Mouse (Mus musculus) embryonic facial prominence, embryonic 11.5 days (tissue): ENCODE data around the gene Erg. TPM values are rescaled to one million over a fixed set of nuclear protein-coding genes. Genes with fewer than 3 reads are reported as not detected.

Source experiments
- ATAC-seq: fragments of 200-750 bp; cut with Nextera tagmentation; replicated peaks from 2 replicates; pipeline ENCODE4 v1.8.0; 2017; ENCODE audit warnings: low read depth; ENCODE audit not compliant: insufficient number of reproducible peaks, low FRiP score, low TSS enrichment
- DNase-seq: peaks from one replicate; pipeline ENCODE4 v3.0.0-alpha.2; 2015; ENCODE audit warnings: low spot score
- H3K27ac ChIP-seq: fragments of 300-500 bp; sonication (generic); replicated peaks from 2 replicates; pipeline ENCODE4 v1.5.1; 2014; ENCODE audit warnings: mild to moderate bottlenecking, low read depth, low read length, control low read depth
- H3K27me3 ChIP-seq: fragments of 300-500 bp; sonication (generic); 2 replicates; pipeline ENCODE4 v1.6.1; 2014; ENCODE audit warnings: mild to moderate bottlenecking, low read length, moderate library complexity, mixed read lengths; ENCODE audit not compliant: control insufficient read depth, insufficient read depth
- H3K36me3 ChIP-seq: fragments of 300-500 bp; sonication (generic); replicated peaks from 2 replicates; pipeline ENCODE4 v1.6.1; 2014; ENCODE audit warnings: low read depth, mild to moderate bottlenecking, low read length, moderate library complexity, mixed read lengths; ENCODE audit not compliant: control insufficient read depth, insufficient read depth
- H3K4me1 ChIP-seq: fragments of 300-500 bp; sonication (generic); 2 replicates; pipeline ENCODE4 v1.6.1; 2014; ENCODE audit warnings: low read length, mixed read lengths; ENCODE audit not compliant: control insufficient read depth, insufficient read depth
- H3K4me2 ChIP-seq: fragments of 300-500 bp; sonication (generic); 2 replicates; pipeline ENCODE4 v1.6.1; 2014; ENCODE audit warnings: low read depth, mild to moderate bottlenecking, control low read depth, low read length, moderate library complexity
- H3K4me3 ChIP-seq: fragments of 300-500 bp; sonication (generic); 2 replicates; pipeline ENCODE4 v1.5.1; 2014; ENCODE audit warnings: low read depth, low read length, control low read depth
- H3K9ac ChIP-seq: fragments of 300-500 bp; sonication (generic); replicated peaks from 2 replicates; pipeline ENCODE4 v1.6.1; 2014; ENCODE audit warnings: mild to moderate bottlenecking, control low read depth, low read length
- H3K9me3 ChIP-seq: fragments of 300-500 bp; sonication (generic); replicated peaks from 2 replicates; pipeline ENCODE4 v1.6.1; 2016; ENCODE audit warnings: mild to moderate bottlenecking, low read length, inconsistent platforms, mixed read lengths; ENCODE audit not compliant: control insufficient read depth
- WGBS: fragments of 180-500 bp; shearing (Covaris S2); extraction: QIAGEN DNeasy Blood & Tissue Kit; methylation state at CpG from one replicate; pipeline ENCODE4 v1.1.7; 2014; 5-methylcytosine and 5-hydroxymethylcytosine counted together
- polyA plus RNA-seq: library from polyadenylated mRNA; unstranded; fragments of >200 nt; fragmentation: Nextera tagmentation; extraction: Ambion mirVana; gene quantifications from 2 replicates; pipeline ENCODE4 v1.2.1, GENCODE M21; 2014

Erg gene
- polyA plus RNA-seq, 1 experiment from 2014 or later = 2.5 TPM

DNA sequence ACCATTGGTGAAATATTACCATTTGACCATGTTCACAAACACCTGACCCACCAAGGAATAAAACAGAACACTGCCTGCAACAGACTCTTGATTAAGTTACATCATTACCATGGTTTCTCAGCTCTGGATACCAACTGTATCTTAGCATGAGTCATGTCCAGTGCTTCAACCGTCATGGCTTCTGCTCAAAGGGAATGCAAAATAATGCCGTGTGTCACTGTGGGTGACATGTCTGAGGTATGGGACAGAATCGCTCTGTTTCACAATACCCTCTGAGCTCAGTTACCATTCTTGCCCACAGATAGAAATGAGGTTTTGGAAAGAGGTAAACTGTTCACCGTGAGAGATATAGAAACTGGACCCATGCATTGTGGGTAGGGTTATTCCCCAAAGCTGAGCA lies 170.5 kb downstream of the Erg start:
- H3K9me3 ChIP-seq = no peaks in the 10 kb centered on the region
- H3K4me3 ChIP-seq = no peak overlapping the region
- ATAC-seq (no peak), DNase-seq (no peak)
- H3K36me3 ChIP-seq = no peaks in the 10 kb centered on the region
- no peaks in the 10 kb centered on the region for H3K27me3 ChIP-seq
- H3K9ac ChIP-seq = no peak overlapping the region
- H3K27ac ChIP-seq = no peak overlapping the region
- no peaks in the 10 kb centered on the region for H3K4me1 ChIP-seq
- 92% methylated on average over 4 of the region's 4 CpGs for WGBS
- H3K4me2 ChIP-seq = no peak overlapping the region

DNA sequence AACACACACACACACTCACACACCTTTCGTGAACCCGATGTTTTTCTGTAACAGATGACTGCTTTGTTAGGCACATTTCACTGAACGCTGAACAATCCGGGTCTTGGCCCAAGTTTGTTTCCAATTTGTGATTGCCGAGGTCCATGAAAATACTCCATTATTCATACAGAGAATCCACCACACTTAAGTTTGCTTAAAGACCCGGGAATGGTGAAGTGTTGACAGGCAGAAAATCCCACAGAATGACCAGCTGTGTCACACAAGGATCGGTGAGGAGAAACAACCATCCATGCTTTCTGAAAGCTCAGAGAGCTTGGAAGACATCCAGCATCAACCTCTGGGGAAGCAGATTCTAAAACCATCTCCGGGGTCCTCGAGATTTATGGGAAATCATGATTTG lies 171.0 kb downstream of the Erg start:
- Histone ChIP-seq H3K4me3 (no peak overlapping the region), H3K9me3 (no peaks in the 10 kb centered on the region), H3K27ac (no peak overlapping the region), H3K9ac (no peak overlapping the region), H3K27me3 (no peaks in the 10 kb centered on the region), H3K4me2 (no peak overlapping the region), H3K4me1 (no peaks in the 10 kb centered on the region), H3K36me3 (no peaks in the 10 kb centered on the region)
- no peak for ATAC-seq
- 80% methylated on average over 9 of the region's 9 CpGs for WGBS
- DNase-seq = no peak

DNA sequence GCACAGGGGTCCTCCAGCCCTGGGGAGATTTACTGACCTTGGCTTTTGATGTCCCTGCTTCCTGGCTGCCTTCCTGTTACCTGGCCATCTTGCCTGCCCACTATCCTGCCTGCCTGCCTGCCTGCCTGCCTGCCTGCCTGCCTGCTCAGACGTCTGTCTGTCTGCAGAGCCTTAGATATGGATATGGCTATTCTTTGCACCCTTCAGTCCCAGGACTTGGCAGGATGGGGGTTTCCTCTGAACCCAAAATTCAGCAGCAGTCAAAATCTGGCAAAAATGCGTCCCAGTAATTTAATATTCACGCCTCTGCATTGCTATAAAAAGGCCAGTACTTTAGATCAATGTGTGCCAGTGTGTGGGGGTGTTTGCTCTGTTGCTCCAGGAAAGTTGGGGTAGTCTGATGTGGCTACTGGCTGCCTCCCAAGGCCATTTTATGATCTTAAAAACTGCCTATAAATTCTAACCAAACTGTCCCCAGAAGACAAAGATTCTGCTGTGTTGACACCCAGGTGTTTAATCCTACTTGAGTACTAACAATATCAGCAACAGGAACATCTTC lies 172.9 kb downstream of the Erg start:
- WGBS = 69% methylated on average over 3 of the region's 3 CpGs
- DNase-seq (no peak), ATAC-seq (no peak)
- Histone ChIP-seq H3K4me2 (no peak overlapping the region), H3K9me3 (no peaks in the 10 kb centered on the region), H3K4me1 (no peaks in the 10 kb centered on the region), H3K9ac (no peak overlapping the region), H3K27ac (no peak overlapping the region), H3K27me3 (no peaks in the 10 kb centered on the region), H3K4me3 (no peak overlapping the region), H3K36me3 (no peaks in the 10 kb centered on the region)

DNA sequence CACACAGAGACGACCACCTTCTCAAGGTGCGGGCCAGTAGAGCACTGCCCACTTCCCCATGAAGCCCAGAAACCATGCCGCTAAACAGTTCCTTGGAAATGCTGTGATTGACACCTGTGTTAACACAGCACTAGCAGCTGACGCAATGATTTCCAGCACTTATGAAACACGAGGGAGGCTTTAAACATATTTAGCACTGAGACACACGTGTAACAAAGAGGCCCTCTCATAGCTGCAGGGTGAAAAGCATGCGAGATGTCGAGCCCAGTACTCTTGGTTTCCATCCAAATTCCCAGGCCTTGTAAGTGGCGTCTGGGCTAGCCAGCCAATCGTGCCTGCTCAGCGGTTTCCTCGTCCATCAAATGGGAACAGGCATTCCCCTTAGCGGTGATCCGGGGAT lies 178.3 kb downstream of the Erg start:
- no peaks in the 10 kb centered on the region for H3K27me3 ChIP-seq
- DNase-seq (no peak), ATAC-seq (no peak)
- H3K9me3 ChIP-seq = no peaks in the 10 kb centered on the region
- 68% methylated on average over 14 of the region's 14 CpGs for WGBS
- H3K4me2 ChIP-seq = no peak overlapping the region
- no peaks in the 10 kb centered on the region for H3K4me1 ChIP-seq
- no peak overlapping the region for H3K4me3 ChIP-seq
- H3K9ac ChIP-seq = no peak overlapping the region
- H3K36me3 ChIP-seq = no peaks in the 10 kb centered on the region
- no peak overlapping the region for H3K27ac ChIP-seq

DNA sequence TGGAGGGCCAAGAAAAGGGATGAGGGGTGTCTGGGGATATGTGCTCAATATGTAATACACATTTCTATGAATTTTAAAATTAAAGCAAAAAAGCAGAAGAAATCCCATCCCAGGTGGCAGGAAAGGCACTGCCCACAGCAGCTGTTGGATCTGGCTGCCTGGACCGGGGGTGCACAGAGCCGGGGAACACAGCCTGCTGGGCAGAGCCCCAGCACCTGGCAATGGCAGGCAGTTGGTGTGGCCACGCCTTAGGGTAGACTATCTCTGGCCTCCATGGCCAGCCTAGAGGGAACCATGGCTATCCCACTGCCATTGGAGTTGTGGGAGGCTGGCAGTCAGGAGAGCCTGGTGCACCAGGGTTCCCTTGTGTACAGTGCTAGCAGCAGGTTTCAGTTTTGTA lies 180.9 kb downstream of the Erg start:
- WGBS = 87% methylated on average over 3 of the region's 3 CpGs
- no peak overlapping the region for H3K4me3 ChIP-seq
- ATAC-seq (no peak), DNase-seq (no peak)
- H3K27me3 ChIP-seq = no peaks in the 10 kb centered on the region
- H3K9ac ChIP-seq = no peak overlapping the region
- H3K9me3 ChIP-seq = no peaks in the 10 kb centered on the region
- H3K4me2 ChIP-seq = no peak overlapping the region
- H3K27ac ChIP-seq = no peak overlapping the region
- no peaks in the 10 kb centered on the region for H3K4me1 ChIP-seq
- H3K36me3 ChIP-seq = no peaks in the 10 kb centered on the region

DNA sequence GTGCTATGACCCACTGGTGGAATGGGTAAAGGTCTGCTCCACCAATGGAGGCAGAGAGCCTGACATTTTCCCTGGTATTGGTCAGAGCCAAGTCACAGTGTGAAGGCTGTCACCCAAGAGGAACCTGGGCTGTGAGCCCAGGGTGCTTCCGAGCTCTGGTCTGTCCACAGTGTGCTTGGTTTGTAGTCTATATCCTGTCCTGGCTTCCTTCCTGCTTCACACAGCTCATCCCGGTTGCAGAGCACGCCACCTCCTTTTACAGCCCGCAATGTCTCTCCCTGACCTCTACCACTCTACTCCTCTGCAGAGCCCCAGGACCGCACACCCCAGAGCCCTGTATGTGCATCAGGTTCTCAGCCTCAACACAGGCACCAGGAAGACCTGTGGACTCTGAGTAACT lies 182.9 kb downstream of the Erg start:
- WGBS = 89% methylated on average over 5 of the region's 5 CpGs
- no peak overlapping the region for H3K4me3 ChIP-seq
- ATAC-seq (no peak), DNase-seq (no peak)
- H3K27ac ChIP-seq = no peak overlapping the region
- no peak overlapping the region for H3K4me2 ChIP-seq
- H3K27me3 ChIP-seq = no peaks in the 10 kb centered on the region
- no peaks in the 10 kb centered on the region for H3K36me3 ChIP-seq
- no peaks in the 10 kb centered on the region for H3K9me3 ChIP-seq
- H3K4me1 ChIP-seq = no peaks in the 10 kb centered on the region
- H3K9ac ChIP-seq = no peak overlapping the region

DNA sequence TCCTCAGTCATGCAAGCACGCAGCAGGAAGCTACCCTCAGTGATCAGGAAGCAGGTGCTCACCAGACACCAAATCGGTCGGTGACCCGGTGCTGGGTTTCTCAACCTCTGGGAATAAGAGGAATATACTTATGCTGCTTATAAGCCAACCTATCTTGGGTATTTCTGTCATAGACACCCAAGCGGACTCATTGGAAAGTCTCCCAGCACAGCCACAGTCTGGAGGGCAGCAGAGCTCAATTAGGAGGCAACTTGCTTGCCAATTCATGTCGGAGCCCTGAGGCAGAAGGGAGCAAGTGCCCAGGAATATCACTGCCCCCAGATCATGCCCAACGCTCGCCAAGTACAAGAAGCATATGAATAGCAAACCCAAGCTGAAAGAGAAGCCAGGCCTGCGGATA lies 184.5 kb downstream of the Erg start:
- Histone ChIP-seq H3K27me3 (no peaks in the 10 kb centered on the region), H3K9ac (no peak overlapping the region), H3K9me3 (no peaks in the 10 kb centered on the region), H3K4me1 (no peaks in the 10 kb centered on the region), H3K36me3 (no peaks in the 10 kb centered on the region), H3K4me2 (no peak overlapping the region), H3K27ac (no peak overlapping the region), H3K4me3 (no peak overlapping the region)
- WGBS = 85% methylated on average over 9 of the region's 9 CpGs
- DNase-seq = no peak
- no peak for ATAC-seq

DNA sequence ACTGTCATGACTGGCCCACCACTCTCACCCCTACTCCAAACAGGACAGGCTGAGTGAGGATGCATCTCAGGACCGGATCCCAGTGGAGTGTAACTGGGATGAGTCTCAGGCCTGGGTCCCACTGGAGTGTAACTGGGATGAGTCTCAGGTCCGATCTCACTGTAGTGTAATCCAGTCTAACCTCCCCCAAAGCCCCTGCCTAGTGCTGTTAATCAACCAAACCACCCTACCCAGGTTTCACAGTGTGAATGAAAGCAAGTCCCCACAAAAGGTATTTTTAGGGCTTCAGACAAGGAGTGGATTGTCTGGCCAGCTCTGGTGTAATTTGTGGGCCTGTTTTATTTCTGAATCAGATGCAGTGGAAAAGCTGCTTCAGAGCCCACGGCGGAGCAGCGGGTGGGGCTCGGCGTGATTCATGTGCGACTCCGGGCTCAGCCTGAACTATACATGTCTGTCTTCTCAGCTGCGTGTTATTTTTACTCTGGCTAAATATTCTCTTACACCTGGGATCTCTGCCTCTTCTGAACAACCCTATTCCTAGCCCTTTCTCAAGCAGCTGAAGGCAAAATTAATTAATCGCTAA lies 187.5 kb downstream of the Erg start:
- no peak overlapping the region for H3K9ac ChIP-seq
- ATAC-seq (no peak), DNase-seq (no peak)
- H3K27ac ChIP-seq = no peak overlapping the region
- no peaks in the 10 kb centered on the region for H3K27me3 ChIP-seq
- H3K4me3 ChIP-seq = no peak overlapping the region
- no peaks in the 10 kb centered on the region for H3K9me3 ChIP-seq
- no peak overlapping the region for H3K4me2 ChIP-seq
- no peaks in the 10 kb centered on the region for H3K36me3 ChIP-seq
- 80% methylated on average over 11 of the region's 11 CpGs for WGBS
- H3K4me1 ChIP-seq = no peaks in the 10 kb centered on the region
